Comparison of ENCODE assay signal across 7 mouse cellular contexts in the genomic region with DNA sequence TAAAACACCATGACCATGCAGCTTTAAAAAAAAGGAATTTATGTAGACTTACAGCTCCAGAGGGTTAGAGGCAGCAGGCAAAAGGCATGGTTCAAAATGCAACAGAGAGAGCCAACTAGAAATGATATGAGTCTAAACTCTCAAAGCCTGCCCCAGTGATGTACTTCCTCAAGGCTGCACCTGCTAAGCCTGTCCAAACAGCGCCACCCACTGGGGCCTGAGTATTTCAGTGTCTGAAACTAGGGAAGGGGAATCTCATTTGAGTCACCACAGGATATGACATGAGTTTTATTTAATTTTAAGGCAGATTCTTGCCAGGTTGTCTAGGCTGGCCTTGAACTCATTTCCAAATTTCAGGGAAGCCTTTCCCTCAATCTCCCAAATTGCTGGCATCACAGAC. TPM values are rescaled to one million over a fixed set of nuclear protein-coding genes. Genes with fewer than 3 reads are reported as not detected.
A peak's percentile ranks its signal among the peaks of the same experiment; 100 is the strongest.
DNase-seq lines count a peak whose midpoint lies in the region; ATAC-seq and TF ChIP-seq lines count a peak whose summit lies in the region.

No protein-coding gene starts in this region.

- peaks cover 3 to 14% of the 10 kb centered on the region in 2 experiments; a peak in 2 of 4 replicates for H3K4me1 ChIP-seq in ES-E14 (ENCODE audit: control insufficient read depth in 2 of 2, insufficient read depth in 2 of 2, low read length in 2 of 2, poor library complexity in 1 of 2)
- peaks cover 30% of the 10 kb centered on the region for H3K4me1 ChIP-seq in liver, embryonic 13.5 days (replicated peaks)

- in situ Hi-C loops in ES-E14 (cut with MboI; ENCODE audit: low sequenced_read_pairs in 2 of 2, unreplicated experiment in 2 of 2) = no loop called here

- no peak overlapping the region for H3K9ac ChIP-seq in ES-E14 (ENCODE audit: insufficient read depth, low read depth, low read length, poor library complexity, severe bottlenecking)
- H3K9ac ChIP-seq in liver, embryonic 13.5 days = no peak overlapping the region

- no peaks in the 10 kb centered on the region for H3K9me3 ChIP-seq in ES-E14 (ENCODE audit: control insufficient read depth, insufficient read depth, low read depth, low read length)
- H3K9me3 ChIP-seq in liver, embryonic 13.5 days (replicated peaks) = no peaks in the 10 kb centered on the region

- ATAC-seq in liver, embryonic 13.5 days (ENCODE audit: low read depth) = no peak
- no peak for ATAC-seq in monocyte, adult 5-6 weeks (replicated peaks; ENCODE audit: insufficient number of reproducible peaks, low FRiP score, low TSS enrichment, poor library complexity, severe bottlenecking)

- H3K27ac ChIP-seq in ES-E14 (ENCODE audit: insufficient read depth, low read depth, low read length, poor library complexity, severe bottlenecking) = no peak overlapping the region
- no peak overlapping the region for H3K27ac ChIP-seq in liver, embryonic 13.5 days

- no peak overlapping the region for H3K4me2 ChIP-seq in liver, embryonic 13.5 days

- H3K27me3 ChIP-seq in liver, embryonic 13.5 days = no peaks in the 10 kb centered on the region
- no peaks in the 10 kb centered on the region for H3K27me3 ChIP-seq in splenic B cell, adult 2 months (ENCODE audit: control insufficient read depth, insufficient read depth, low read length, poor library complexity, severe bottlenecking)

- DNase-seq in layer of hippocampus, postnatal 10 days (ENCODE audit: low spot score in 2 of 2) = peak; percentile 49 to 56
- DNase-seq in layer of hippocampus, postnatal 36 days = no peak
- peak; percentile 52 for DNase-seq in ES-E14 (ENCODE audit: low read depth, low spot score)
- DNase-seq in adrenal gland, postnatal 10 days = peak; percentile 68
- DNase-seq in liver, embryonic 13.5 days = peak; percentile 24
- DNase-seq in splenic B cell, adult 2 months (ENCODE audit: low read depth, low spot score) = peak; percentile 77

- peaks cover 38% of the 10 kb centered on the region for H3K36me3 ChIP-seq in ES-E14 (ENCODE audit: control insufficient read depth, insufficient read depth, low read length, poor library complexity, severe bottlenecking)
- peaks cover 61% of the 10 kb centered on the region for H3K36me3 ChIP-seq in liver, embryonic 13.5 days
- H3K36me3 ChIP-seq in splenic B cell, adult 2 months (ENCODE audit: control insufficient read depth, insufficient read depth, low read length, poor library complexity, severe bottlenecking) = peaks cover 1% of the 10 kb centered on the region; the same call in 1 of the 2 replicates

- WGBS in liver, embryonic 13.5 days (ENCODE audit: insufficient replicate concordance) = 69% methylated on average over 1 of the region's 1 CpGs

- no peak overlapping the region for H3K4me3 ChIP-seq in ES-E14 (ENCODE audit: insufficient read depth in 1 of 2, low read depth in 1 of 2, low read length in 2 of 2, poor library complexity in 1 of 2, severe bottlenecking in 1 of 2)
- no peak overlapping the region for H3K4me3 ChIP-seq in liver, embryonic 13.5 days (replicated peaks)

TF ChIP-seq in ES-E14, 5 proteins besides CTCF, POLR2A, EP300 and RAD21:
- TF ChIP-seq ZNF384 (IDR thresholded peaks at IDR 0.05; ENCODE audit: low read depth, low read length) = no peak
- TF ChIP-seq ZC3H11A (IDR thresholded peaks at IDR 0.05; ENCODE audit: borderline replicate concordance, low read depth, low read length) = 0 out of 2 replicates have a peak, but pooled peaks have one; percentile 5

RNA-seq across cellular contexts. Expression of a gene that starts 4.9 kb away (rescaled TPM):
- total RNA-seq in layer of hippocampus, postnatal 10 days (2021) = 100 to 1,000 TPM; 119 to 129 TPM
- total RNA-seq in layer of hippocampus, postnatal 36 days (2021) = 100 to 1,000 TPM; 170 to 200 TPM
- 632 and 901 TPM in 2 replicates for total RNA-seq in ES-E14 (2012; rRNA removed)
- total RNA-seq in adrenal gland, postnatal 10 days (2021) = 100 to 1,000 TPM; 159 to 179 TPM
- polyA plus RNA-seq in liver, embryonic 13.5 days (2015; fragmentation: Nextera tagmentation; extraction: Ambion mirVana) = 235 and 283 TPM in 2 replicates
- 231 to 298 TPM (median 241 TPM) in 3 replicates for total RNA-seq in monocyte, adult 5-6 weeks (2017)

RNA-seq across cellular contexts. Expression of a gene that starts 57.9 kb away (rescaled TPM):
- 1 to 10 TPM; 2.6 to 4.0 TPM for total RNA-seq in layer of hippocampus, postnatal 10 days (2021)
- total RNA-seq in layer of hippocampus, postnatal 36 days (2021) = 1 to 10 TPM; 2.8 to 4.2 TPM
- total RNA-seq in ES-E14 (2012; rRNA removed) = 0.36 and 0.42 TPM in 2 replicates
- total RNA-seq in adrenal gland, postnatal 10 days (2021) = 1 to 10 TPM; 1.8 to 2.5 TPM
- polyA plus RNA-seq in liver, embryonic 13.5 days (2015; fragmentation: Nextera tagmentation; extraction: Ambion mirVana) = not detected in 2 replicates
- total RNA-seq in monocyte, adult 5-6 weeks (2017) = not detected in 3 replicates

Comparison
In these comparisons a context has a peak if more than half of its experiments do, and no peak if none do; other contexts are left out.
1. DNase-seq: peak in layer of hippocampus, postnatal 10 days (2 of 2), ES-E14 (single experiment), adrenal gland, postnatal 10 days (single experiment), liver, embryonic 13.5 days (single experiment) and splenic B cell, adult 2 months (single experiment); none in layer of hippocampus, postnatal 36 days (0 of 2).